Mouse (Mus musculus) mesoderm, embryonic 11.5 days (tissue): ENCODE measurements around the gene Gjd2.
A peak's percentile ranks its signal among the peaks of the same experiment; 100 is the strongest.

Experiments
- DNase-seq: peaks from one replicate; pipeline ENCODE4 v3.0.0-alpha.2; 2012; ENCODE audit warnings: low read depth, low spot score

Gjd2 gene

GRCm38 (mm10) chr2:114013295-114013771, at the start of gene Gjd2:
Gene Gjd2, minus strand, starts transcription at chr2:114013619.
- no peak for DNase-seq

- peak; percentile 18 for DNase-seq
Observed at GRCm38 (mm10) chr2:114060071-114060591, 46.7 kb upstream of the Gjd2 start.

GRCm38 (mm10) chr2:114059608-114060007, 46.2 kb upstream of the Gjd2 start:
- DNase-seq: no peak

GRCm38 (mm10) chr2:114058226-114058796, 44.9 kb upstream of the Gjd2 start:
- no peak for DNase-seq

GRCm38 (mm10) chr2:114057303-114057853, 44.0 kb upstream of the Gjd2 start:
- DNase-seq: no peak

- DNase-seq: no peak
Observed at GRCm38 (mm10) chr2:114054129-114054528, 40.7 kb upstream of the Gjd2 start.

GRCm38 (mm10) chr2:114052696-114053598, 39.5 kb upstream of the Gjd2 start, which contains the start of gene Actc1:
Gene Actc1, minus strand, starts transcription at chr2:114053548.
- peak; percentile 13 for DNase-seq

- DNase-seq: no peak
Observed at GRCm38 (mm10) chr2:114051871-114052241, 38.4 kb upstream of the Gjd2 start.

- DNase-seq: no peak
Observed at GRCm38 (mm10) chr2:114051111-114051870, 37.9 kb upstream of the Gjd2 start.

- DNase-seq: no peak
Observed at GRCm38 (mm10) chr2:114050150-114050549, 36.7 kb upstream of the Gjd2 start.

GRCm38 (mm10) chr2:114049372-114049771, 36.0 kb upstream of the Gjd2 start:
- DNase-seq: no peak

GRCm38 (mm10) chr2:114047960-114048611, 34.7 kb upstream of the Gjd2 start:
- DNase-seq: no peak

- no peak for DNase-seq
Observed at GRCm38 (mm10) chr2:114046151-114046664, 32.8 kb upstream of the Gjd2 start.

GRCm38 (mm10) chr2:114037926-114038325, 24.5 kb upstream of the Gjd2 start:
- DNase-seq: no peak

- no peak for DNase-seq
Observed at GRCm38 (mm10) chr2:114032259-114032658, 18.8 kb upstream of the Gjd2 start.

GRCm38 (mm10) chr2:114023383-114023782, 10.0 kb upstream of the Gjd2 start:
- DNase-seq: no peak

GRCm38 (mm10) chr2:114020210-114020563, 6.8 kb upstream of the Gjd2 start:
- DNase-seq: no peak

GRCm38 (mm10) chr2:114019474-114020209, 6.2 kb upstream of the Gjd2 start:
- DNase-seq: no peak

GRCm38 (mm10) chr2:114018136-114018535, 4.7 kb upstream of the Gjd2 start:
- no peak for DNase-seq

GRCm38 (mm10) chr2:114014839-114015238, 1.4 kb upstream of the Gjd2 start:
- DNase-seq: no peak
